Mouse (Mus musculus) hindbrain, embryonic 14.5 days (tissue): ENCODE measurements around the gene Col13a1. TPM values are rescaled to one million over a fixed set of nuclear protein-coding genes. Genes with fewer than 3 reads are reported as not detected.

Source experiments
- ATAC-seq: fragments of 200-750 bp; cut with Nextera tagmentation; 2 replicates; pipeline ENCODE4 v1.8.0; 2017; ENCODE audit warnings: moderate number of reproducible peaks, mild to moderate bottlenecking, moderate TSS enrichment, moderate library complexity; ENCODE audit not compliant: low FRiP score
- DNase-seq: peaks from one replicate; pipeline ENCODE4 v3.0.0-alpha.2; 2015; ENCODE audit warnings: low spot score
- H3K27ac ChIP-seq: fragments of 300-500 bp; sonication (generic); 2 replicates; pipeline ENCODE4 v1.5.1; 2014; ENCODE audit warnings: mild to moderate bottlenecking, moderate library complexity
- H3K27me3 ChIP-seq: fragments of 300-500 bp; sonication (generic); 2 replicates; pipeline ENCODE4 v1.6.1; 2014; ENCODE audit warnings: mild to moderate bottlenecking, low read length, mixed read lengths; ENCODE audit not compliant: control insufficient read depth, insufficient read depth
- H3K36me3 ChIP-seq: fragments of 300-500 bp; sonication (generic); replicated peaks from 2 replicates; pipeline ENCODE4 v1.6.1; 2014; ENCODE audit not compliant: control insufficient read depth, insufficient read depth
- H3K4me1 ChIP-seq: fragments of 300-500 bp; sonication (generic); replicated peaks from 2 replicates; pipeline ENCODE4 v1.6.1; 2014; ENCODE audit warnings: antibody characterized with exemption, low read length, mixed read lengths; ENCODE audit not compliant: control insufficient read depth, insufficient read depth
- H3K4me2 ChIP-seq: fragments of 300-500 bp; sonication (generic); replicated peaks from 2 replicates; pipeline ENCODE4 v1.6.1; 2014; ENCODE audit warnings: mild to moderate bottlenecking, moderate library complexity
- H3K4me3 ChIP-seq: fragments of 300-500 bp; sonication (generic); replicated peaks from 2 replicates; pipeline ENCODE4 v1.5.1; 2014; ENCODE audit warnings: mild to moderate bottlenecking, low read length
- H3K9ac ChIP-seq: fragments of 300-500 bp; sonication (generic); 2 replicates; pipeline ENCODE4 v1.6.1; 2014
- H3K9me3 ChIP-seq: fragments of 300-500 bp; sonication (generic); 2 replicates; pipeline ENCODE4 v1.6.1; 2016; ENCODE audit warnings: low read length; ENCODE audit not compliant: control insufficient read depth
- WGBS: fragments of 180-500 bp; shearing (Covaris S2); extraction: QIAGEN DNeasy Blood & Tissue Kit; methylation state at CpG from one replicate; pipeline ENCODE4 v1.1.7; 2014; 5-methylcytosine and 5-hydroxymethylcytosine counted together
- polyA plus RNA-seq: library from polyadenylated mRNA; unstranded; fragments of >200 nt; fragmentation: Nextera tagmentation; extraction: Ambion mirVana; gene quantifications from 2 replicates; pipeline ENCODE4 v1.2.1, GENCODE M21; 2014

The Col13a1 gene
- polyA plus RNA-seq, 1 experiment from 2014 or later = 2.8 TPM

DNA sequence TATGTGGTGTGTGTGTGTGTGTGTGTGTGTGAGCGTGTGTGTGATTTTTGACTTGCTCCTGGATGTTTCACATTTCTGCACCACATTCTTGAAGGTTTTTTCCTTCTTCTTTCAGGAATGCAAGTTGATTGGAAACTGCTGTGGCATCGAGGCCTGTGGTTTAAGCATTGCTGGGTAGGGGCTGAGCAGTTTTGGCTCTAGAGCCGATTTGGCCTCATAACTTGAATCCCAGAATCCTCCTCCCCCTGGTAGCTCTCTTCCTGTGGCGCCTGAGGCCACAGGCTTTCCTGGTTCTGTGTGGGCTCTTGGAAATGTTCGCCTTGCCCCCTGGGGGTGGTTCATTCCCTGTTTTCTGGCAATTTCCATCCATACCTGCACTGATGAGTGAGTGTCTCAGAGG lies 166.9 kb downstream of the Col13a1 start:
- Histone ChIP-seq H3K9ac (no peak overlapping the region), H3K4me2 (no peak overlapping the region), H3K4me1 (no peaks in the 10 kb centered on the region), H3K9me3 (no peaks in the 10 kb centered on the region), H3K36me3 (no peaks in the 10 kb centered on the region), H3K4me3 (no peak overlapping the region), H3K27me3 (no peaks in the 10 kb centered on the region), H3K27ac (no peak overlapping the region)
- no peak for ATAC-seq
- 72% methylated on average over 5 of the region's 5 CpGs for WGBS
- no peak for DNase-seq

DNA sequence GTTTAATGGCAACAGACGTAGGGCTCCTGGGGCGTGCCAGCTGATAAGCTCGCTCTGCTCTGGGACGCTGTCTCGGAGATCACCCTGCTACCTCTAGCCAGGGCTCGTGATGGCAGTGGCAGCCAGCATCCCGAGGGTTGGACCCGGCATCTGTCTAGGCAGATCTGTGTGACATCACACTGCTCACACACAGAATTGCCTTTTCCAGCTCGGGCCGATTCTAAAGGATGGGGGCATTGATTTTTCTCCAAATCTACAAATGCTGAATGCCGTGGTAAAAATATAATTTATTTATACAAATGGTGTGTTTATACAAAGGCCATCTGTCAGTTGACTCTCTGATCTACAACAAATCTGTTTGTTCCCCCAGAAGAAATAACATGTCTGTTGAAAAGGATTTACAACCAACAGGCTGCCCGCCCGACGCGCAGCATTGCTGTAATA lies 180.8 kb downstream of the Col13a1 start:
- H3K27ac ChIP-seq = no peak overlapping the region
- DNase-seq (no peak), ATAC-seq (no peak)
- no peak overlapping the region for H3K9ac ChIP-seq
- H3K36me3 ChIP-seq = no peaks in the 10 kb centered on the region
- peaks cover 3% of the 10 kb centered on the region; the same call in 1 of the 2 replicates for H3K9me3 ChIP-seq
- H3K4me2 ChIP-seq = no peak overlapping the region
- H3K27me3 ChIP-seq = no peaks in the 10 kb centered on the region
- WGBS = 81% methylated on average over 15 of the region's 15 CpGs
- no peaks in the 10 kb centered on the region for H3K4me1 ChIP-seq
- no peak overlapping the region for H3K4me3 ChIP-seq

DNA sequence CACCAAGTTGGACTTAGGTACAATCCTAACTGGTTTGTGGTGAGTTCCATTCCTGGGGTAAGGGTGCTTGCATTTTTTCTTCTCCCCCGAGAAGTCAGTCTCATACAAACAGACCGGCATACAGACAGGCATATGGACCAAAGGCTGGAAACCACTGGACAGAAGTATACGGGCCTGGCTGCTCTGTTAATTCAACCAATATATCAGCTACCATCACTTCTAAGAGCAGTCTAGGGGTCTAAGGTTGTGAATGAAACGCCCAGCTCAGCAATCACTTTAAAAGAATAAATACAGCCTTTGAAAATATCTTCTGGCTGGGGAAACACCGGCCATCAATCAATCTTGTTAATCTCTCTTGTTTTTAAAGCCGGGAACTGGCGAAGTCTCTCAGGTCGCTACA lies 183.4 kb downstream of the Col13a1 start:
- Histone ChIP-seq H3K27ac (no peak overlapping the region), H3K4me2 (no peak overlapping the region), H3K27me3 (no peaks in the 10 kb centered on the region), H3K36me3 (no peaks in the 10 kb centered on the region), H3K9ac (no peak overlapping the region), H3K4me3 (no peak overlapping the region), H3K9me3 (peaks cover 2% of the 10 kb centered on the region; the same call in 1 of the 2 replicates), H3K4me1 (no peaks in the 10 kb centered on the region)
- WGBS = 36% methylated on average over 8 of the region's 8 CpGs
- ATAC-seq (no peak), DNase-seq (no peak)

DNA sequence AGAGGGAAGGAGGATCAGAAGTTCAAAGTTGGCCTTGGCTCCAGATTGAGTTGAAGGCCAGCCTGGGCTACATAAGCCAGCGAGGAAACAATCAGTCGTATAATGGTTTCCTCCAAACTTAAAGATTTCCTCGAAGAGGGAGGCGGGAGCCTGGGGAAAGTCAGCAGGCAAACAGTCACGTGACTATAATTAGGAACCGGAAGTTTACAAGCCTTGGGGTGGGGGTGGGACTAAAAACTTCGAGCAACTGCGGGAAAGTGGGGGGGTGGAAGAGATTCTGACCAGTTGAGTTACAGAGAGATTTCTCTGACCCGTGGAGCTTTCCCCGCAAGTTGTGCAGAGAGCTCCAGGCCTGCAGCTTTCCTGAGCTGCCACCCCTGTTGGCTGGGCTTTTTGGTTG lies 183.9 kb downstream of the Col13a1 start:
- no peaks in the 10 kb centered on the region for H3K36me3 ChIP-seq
- H3K4me1 ChIP-seq = no peaks in the 10 kb centered on the region
- H3K9ac ChIP-seq = no peak overlapping the region
- no peak overlapping the region for H3K27ac ChIP-seq
- H3K9me3 ChIP-seq = no peaks in the 10 kb centered on the region
- DNase-seq = no peak
- no peak overlapping the region for H3K4me3 ChIP-seq
- ATAC-seq = no peak
- H3K27me3 ChIP-seq = no peaks in the 10 kb centered on the region
- H3K4me2 ChIP-seq = no peak overlapping the region
- WGBS = 69% methylated on average over 10 of the region's 10 CpGs

DNA sequence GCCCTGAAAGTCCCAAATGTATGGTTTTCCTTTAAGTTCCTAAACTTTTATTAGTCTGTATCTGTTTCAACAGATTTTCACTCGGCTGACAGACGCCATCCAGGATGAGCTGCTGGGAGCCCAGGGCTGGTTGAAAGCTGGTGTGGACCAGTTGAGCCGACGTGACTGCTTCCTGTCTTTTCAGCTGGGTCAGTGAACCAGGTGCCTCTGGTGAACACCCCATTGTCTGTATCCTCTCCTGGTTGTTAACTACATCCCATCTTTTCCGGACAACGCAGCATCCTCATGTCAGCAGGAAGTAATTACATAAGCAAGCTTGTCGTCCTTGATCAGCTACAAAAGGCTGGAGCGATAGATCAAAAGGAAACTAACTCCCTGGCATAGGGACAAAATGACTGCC lies 185.9 kb downstream of the Col13a1 start:
- Histone ChIP-seq H3K4me3 (no peak overlapping the region), H3K36me3 (no peaks in the 10 kb centered on the region), H3K9ac (no peak overlapping the region), H3K27ac (no peak overlapping the region), H3K27me3 (no peaks in the 10 kb centered on the region), H3K4me2 (no peak overlapping the region), H3K4me1 (no peaks in the 10 kb centered on the region), H3K9me3 (no peaks in the 10 kb centered on the region)
- ATAC-seq (no peak), DNase-seq (no peak)
- 62% methylated on average over 8 of the region's 8 CpGs for WGBS

GRCm38 (mm10) chr10:61788499-61788898 lies 190.4 kb downstream of the Col13a1 start:
- Histone ChIP-seq H3K9ac (no peak overlapping the region), H3K4me2 (no peak overlapping the region), H3K9me3 (no peaks in the 10 kb centered on the region), H3K4me1 (peaks cover 8% of the 10 kb centered on the region; the same call in 1 of the 2 replicates), H3K4me3 (no peak overlapping the region), H3K27ac (no peak overlapping the region), H3K36me3 (no peaks in the 10 kb centered on the region), H3K27me3 (no peaks in the 10 kb centered on the region)
- 91% methylated on average over 5 of the region's 5 CpGs for WGBS
- DNase-seq = no peak
- ATAC-seq = no peak

Other genes with a start within 250 kb of the Col13a1 start
- 202 and 203 TPM in 2 replicates for gene H2afy2, start 195.0 kb downstream of the Col13a1 start, polyA plus RNA-seq
- not detected in 2 replicates for gene Neurog3, start 154.0 kb upstream of the Col13a1 start, polyA plus RNA-seq
- gene Fam241b, start 164.8 kb upstream of the Col13a1 start, polyA plus RNA-seq = 41.6 TPM in 2 replicates